Mouse (Mus musculus) liver, embryonic 13.5 days (tissue): ENCODE data around the gene Krtap29-1. TPM values are rescaled to one million over a fixed set of nuclear protein-coding genes. Genes with fewer than 3 reads are reported as not detected.

ENCODE experiments used
- ATAC-seq: fragments of 200-750 bp; cut with Nextera tagmentation; 2 replicates; pipeline ENCODE4 v1.8.0; 2017; ENCODE audit warnings: low read depth, mild to moderate bottlenecking, moderate number of reproducible peaks, moderate library complexity
- DNase-seq: peaks from one replicate; pipeline ENCODE4 v3.0.0; 2022
- H3K27ac ChIP-seq: fragments of 300-500 bp; sonication (generic); 2 replicates; pipeline ENCODE4 v1.5.1; 2015; ENCODE audit warnings: moderate library complexity, mild to moderate bottlenecking, inconsistent platforms
- H3K27me3 ChIP-seq: fragments of 300-500 bp; sonication (generic); 2 replicates; pipeline ENCODE4 v1.6.1; 2015; ENCODE audit warnings: mild to moderate bottlenecking, inconsistent platforms
- H3K36me3 ChIP-seq: fragments of 300-500 bp; sonication (generic); 2 replicates; pipeline ENCODE4 v1.6.1; 2015; ENCODE audit warnings: mild to moderate bottlenecking, inconsistent platforms
- H3K4me1 ChIP-seq: fragments of 300-500 bp; sonication (generic); replicated peaks from 2 replicates; pipeline ENCODE4 v1.6.1; 2015; ENCODE audit warnings: inconsistent platforms
- H3K4me2 ChIP-seq: fragments of 300-500 bp; sonication (generic); 2 replicates; pipeline ENCODE4 v1.6.1; 2015; ENCODE audit warnings: inconsistent platforms, mild to moderate bottlenecking, moderate library complexity
- H3K4me3 ChIP-seq: fragments of 300-500 bp; sonication (generic); replicated peaks from 2 replicates; pipeline ENCODE4 v1.5.1; 2015; ENCODE audit warnings: mild to moderate bottlenecking, inconsistent platforms
- H3K9ac ChIP-seq: fragments of 300-500 bp; sonication (generic); 2 replicates; pipeline ENCODE4 v1.6.1; 2015; ENCODE audit warnings: mild to moderate bottlenecking, inconsistent platforms
- H3K9me3 ChIP-seq: fragments of 300-500 bp; sonication (generic); replicated peaks from 2 replicates; pipeline ENCODE4 v1.6.1; 2016; ENCODE audit warnings: inconsistent platforms
- WGBS: fragments of 180-500 bp; shearing (Covaris S2); methylation state at CpG from one replicate; pipeline ENCODE4 v1.1.7; 2015; ENCODE audit not compliant: insufficient replicate concordance; 5-methylcytosine and 5-hydroxymethylcytosine counted together
- polyA plus RNA-seq: library from polyadenylated mRNA; unstranded; fragments of >200 nt; fragmentation: Nextera tagmentation; extraction: Ambion mirVana; gene quantifications from 2 replicates; pipeline ENCODE4 v1.2.1, GENCODE M21; 2015

Gene Krtap29-1
- not detected in 2 replicates for polyA plus RNA-seq

GRCm38 (mm10) chr11:99978953-99979352 is at the start of gene Krtap29-1:
Gene Krtap29-1, minus strand, starts transcription at chr11:99979053.
- no peak within 1 kb of the TSS for H3K9ac ChIP-seq
- no peak for DNase-seq
- WGBS = 66% methylated on average over 5 of the region's 5 CpGs

GRCm38 (mm10) chr11:100021438-100021837 is 42.6 kb upstream of the Krtap29-1 start:
- ATAC-seq (no peak), DNase-seq (no peak)
- no peak overlapping the region for H3K9ac ChIP-seq
- no peaks in the 10 kb centered on the region for H3K27me3 ChIP-seq
- no peaks in the 10 kb centered on the region for H3K9me3 ChIP-seq
- WGBS = 56% methylated on average over 5 of the region's 5 CpGs
- no peak overlapping the region for H3K27ac ChIP-seq
- no peak overlapping the region for H3K4me3 ChIP-seq
- H3K4me1 ChIP-seq = no peaks in the 10 kb centered on the region
- no peak overlapping the region for H3K4me2 ChIP-seq
- H3K36me3 ChIP-seq = no peaks in the 10 kb centered on the region

More at GRCm38 (mm10) chr11:99978953-99979352, at the start of gene Krtap29-1:
- Histone ChIP-seq H3K4me1 (no peaks in the 10 kb centered on the region), H3K4me3 (no peak within 1 kb of the TSS), H3K27me3 (no peaks in the 10 kb centered on the region), H3K9me3 (no peaks in the 10 kb centered on the region), H3K27ac (no peak within 1 kb of the TSS), H3K36me3 (no peaks in the 10 kb centered on the region), H3K4me2 (no peak within 1 kb of the TSS)
- ATAC-seq = no peak

GRCm38 (mm10) chr11:100019466-100019865 is 40.6 kb upstream of the Krtap29-1 start:
- H3K4me2 ChIP-seq = no peak overlapping the region
- H3K27me3 ChIP-seq = no peaks in the 10 kb centered on the region
- no peak overlapping the region for H3K27ac ChIP-seq
- H3K4me1 ChIP-seq = no peaks in the 10 kb centered on the region
- DNase-seq = no peak
- ATAC-seq = no peak
- H3K9me3 ChIP-seq = no peaks in the 10 kb centered on the region
- no peak overlapping the region for H3K9ac ChIP-seq
- no peaks in the 10 kb centered on the region for H3K36me3 ChIP-seq
- 58% methylated on average over 1 of the region's 1 CpGs for WGBS
- no peak overlapping the region for H3K4me3 ChIP-seq

GRCm38 (mm10) chr11:100016112-100016511 is 37.3 kb upstream of the Krtap29-1 start, which contains the start of gene Krt33a:
Gene Krt33a, minus strand, starts transcription at chr11:100016212.
- no peaks in the 10 kb centered on the region for H3K27me3 ChIP-seq
- WGBS = 69% methylated on average over 4 of the region's 4 CpGs
- no peaks in the 10 kb centered on the region for H3K36me3 ChIP-seq
- no peak for DNase-seq
- H3K9me3 ChIP-seq = no peaks in the 10 kb centered on the region
- H3K4me1 ChIP-seq = no peaks in the 10 kb centered on the region
- H3K4me2 ChIP-seq = no peak within 1 kb of the TSS
- H3K27ac ChIP-seq = no peak within 1 kb of the TSS
- ATAC-seq = no peak
- H3K4me3 ChIP-seq = no peak within 1 kb of the TSS
- H3K9ac ChIP-seq = no peak within 1 kb of the TSS

GRCm38 (mm10) chr11:100013691-100014171 is 34.9 kb upstream of the Krtap29-1 start:
- no peak overlapping the region for H3K4me2 ChIP-seq
- H3K27ac ChIP-seq = no peak overlapping the region
- DNase-seq (no peak), ATAC-seq (no peak)
- H3K36me3 ChIP-seq = no peaks in the 10 kb centered on the region
- no peaks in the 10 kb centered on the region for H3K9me3 ChIP-seq
- no peaks in the 10 kb centered on the region for H3K27me3 ChIP-seq
- H3K9ac ChIP-seq = no peak overlapping the region
- no peaks in the 10 kb centered on the region for H3K4me1 ChIP-seq
- H3K4me3 ChIP-seq = no peak overlapping the region
- 46% methylated on average over 4 of the region's 4 CpGs for WGBS

- H3K36me3 ChIP-seq = no peaks in the 10 kb centered on the region
- H3K9me3 ChIP-seq = no peaks in the 10 kb centered on the region
- DNase-seq (no peak), ATAC-seq (no peak)
- no peak overlapping the region for H3K27ac ChIP-seq
- H3K4me3 ChIP-seq = no peak overlapping the region
- H3K4me2 ChIP-seq = no peak overlapping the region
- WGBS = 73% methylated on average over 5 of the region's 5 CpGs
- H3K9ac ChIP-seq = no peak overlapping the region
- no peaks in the 10 kb centered on the region for H3K27me3 ChIP-seq
- no peaks in the 10 kb centered on the region for H3K4me1 ChIP-seq
Observed at GRCm38 (mm10) chr11:100010682-100011081, 31.8 kb upstream of the Krtap29-1 start.

- DNase-seq (no peak), ATAC-seq (no peak)
- Histone ChIP-seq H3K4me2 (no peak overlapping the region), H3K27ac (no peak overlapping the region), H3K4me1 (no peaks in the 10 kb centered on the region), H3K9me3 (no peaks in the 10 kb centered on the region), H3K9ac (no peak overlapping the region), H3K4me3 (no peak overlapping the region), H3K27me3 (no peaks in the 10 kb centered on the region), H3K36me3 (no peaks in the 10 kb centered on the region)
- WGBS = 67% methylated on average over 5 of the region's 5 CpGs
Observed at GRCm38 (mm10) chr11:100008336-100008735, 29.5 kb upstream of the Krtap29-1 start.

GRCm38 (mm10) chr11:100006624-100007023 is 27.8 kb upstream of the Krtap29-1 start:
- 39% methylated on average over 3 of the region's 3 CpGs for WGBS
- ATAC-seq (no peak), DNase-seq (no peak)
- Histone ChIP-seq H3K4me3 (no peak overlapping the region), H3K27ac (no peak overlapping the region), H3K4me2 (no peak overlapping the region), H3K36me3 (no peaks in the 10 kb centered on the region), H3K9ac (no peak overlapping the region), H3K9me3 (no peaks in the 10 kb centered on the region), H3K4me1 (no peaks in the 10 kb centered on the region), H3K27me3 (no peaks in the 10 kb centered on the region)

GRCm38 (mm10) chr11:100005905-100006304 is 27.1 kb upstream of the Krtap29-1 start:
- WGBS = 72% methylated on average over 8 of the region's 8 CpGs
- Histone ChIP-seq H3K9me3 (no peaks in the 10 kb centered on the region), H3K4me1 (no peaks in the 10 kb centered on the region), H3K4me3 (no peak overlapping the region), H3K27ac (no peak overlapping the region), H3K9ac (no peak overlapping the region), H3K36me3 (no peaks in the 10 kb centered on the region), H3K4me2 (no peak overlapping the region), H3K27me3 (no peaks in the 10 kb centered on the region)
- ATAC-seq (no peak), DNase-seq (no peak)

- Histone ChIP-seq H3K27me3 (no peaks in the 10 kb centered on the region), H3K9ac (no peak overlapping the region), H3K4me1 (no peaks in the 10 kb centered on the region), H3K36me3 (no peaks in the 10 kb centered on the region), H3K4me2 (no peak overlapping the region), H3K27ac (no peak overlapping the region), H3K4me3 (no peak overlapping the region), H3K9me3 (no peaks in the 10 kb centered on the region)
- ATAC-seq (no peak), DNase-seq (no peak)
- WGBS = 25% methylated on average over 6 of the region's 6 CpGs
Observed at GRCm38 (mm10) chr11:100004846-100005245, 26.0 kb upstream of the Krtap29-1 start.

- Histone ChIP-seq H3K4me3 (no peak overlapping the region), H3K36me3 (no peaks in the 10 kb centered on the region), H3K4me2 (no peak overlapping the region), H3K27me3 (peaks cover 5% of the 10 kb centered on the region; the same call in 1 of the 2 replicates), H3K9me3 (no peaks in the 10 kb centered on the region), H3K4me1 (no peaks in the 10 kb centered on the region), H3K27ac (no peak overlapping the region), H3K9ac (no peak overlapping the region)
- WGBS = 69% methylated on average over 7 of the region's 7 CpGs
- ATAC-seq (no peak), DNase-seq (no peak)
Observed at GRCm38 (mm10) chr11:99999091-99999490, 20.2 kb upstream of the Krtap29-1 start.

- Histone ChIP-seq H3K27me3 (peaks cover 14% of the 10 kb centered on the region), H3K4me2 (no peak overlapping the region), H3K36me3 (no peaks in the 10 kb centered on the region), H3K9me3 (no peaks in the 10 kb centered on the region), H3K9ac (no peak overlapping the region), H3K4me3 (no peak overlapping the region), H3K4me1 (no peaks in the 10 kb centered on the region), H3K27ac (no peak overlapping the region)
- DNase-seq = no peak
- no peak for ATAC-seq
- WGBS = 44% methylated on average over 4 of the region's 4 CpGs
Observed at GRCm38 (mm10) chr11:99994384-99994661, 15.5 kb upstream of the Krtap29-1 start.
